Mouse (Mus musculus) spleen, adult 12 weeks (tissue): ENCODE measurements around the gene Cbx4.

Experiments
- DNase-seq: peaks from one replicate; pipeline ENCODE4 v3.0.0; 2022; ENCODE audit warnings: low spot score

Cbx4 gene

GRCm38 (mm10) chr11:119041750-119042465 is 44.1 kb downstream of the Cbx4 start:
- DNase-seq: no peak

- DNase-seq: no peak
Measured at GRCm38 (mm10) chr11:119041325-119041716, 44.7 kb downstream of the Cbx4 start.

DNA sequence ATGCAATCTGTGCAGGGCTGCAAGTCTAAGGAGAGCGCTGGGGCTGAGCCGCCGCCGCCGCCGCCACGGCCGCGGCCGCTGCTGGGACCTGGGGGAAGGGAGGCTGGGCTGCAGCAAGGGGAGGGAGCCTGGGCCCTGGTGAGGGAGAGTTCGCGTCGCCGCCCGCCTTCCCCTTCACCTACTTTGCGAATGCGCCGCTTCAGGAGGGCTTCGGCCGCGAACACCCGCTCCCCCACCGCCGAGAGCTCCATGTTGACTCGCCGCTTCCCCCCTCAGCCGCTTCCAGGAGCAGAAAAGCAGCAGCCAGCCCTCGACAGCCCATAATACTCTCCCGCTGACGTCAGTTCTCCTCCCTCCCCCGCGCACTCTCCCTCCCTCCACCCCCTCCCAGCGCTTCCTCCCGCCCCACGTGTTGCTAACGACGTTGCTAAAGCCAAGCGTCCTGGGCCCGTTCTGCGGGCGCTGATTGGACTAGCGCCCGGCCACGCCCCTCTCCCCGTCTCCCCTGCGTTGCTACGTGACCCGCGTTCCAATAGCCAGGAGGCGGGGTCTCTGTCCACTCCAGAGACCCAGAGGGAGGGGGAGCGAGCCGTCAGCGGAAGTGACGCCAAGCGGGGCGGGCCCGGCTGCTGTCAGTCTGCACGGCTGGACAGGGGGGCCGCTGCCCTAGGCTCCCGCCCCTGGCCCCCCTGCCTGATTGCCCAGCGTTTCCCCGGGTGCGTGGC is 45.3 kb downstream of the Cbx4 start, which contains the start of gene Cbx8:
Gene Cbx8, minus strand, starts transcription at position 370 of the 725 bp plus-strand sequence.
- peak; percentile 87 for DNase-seq

DNA sequence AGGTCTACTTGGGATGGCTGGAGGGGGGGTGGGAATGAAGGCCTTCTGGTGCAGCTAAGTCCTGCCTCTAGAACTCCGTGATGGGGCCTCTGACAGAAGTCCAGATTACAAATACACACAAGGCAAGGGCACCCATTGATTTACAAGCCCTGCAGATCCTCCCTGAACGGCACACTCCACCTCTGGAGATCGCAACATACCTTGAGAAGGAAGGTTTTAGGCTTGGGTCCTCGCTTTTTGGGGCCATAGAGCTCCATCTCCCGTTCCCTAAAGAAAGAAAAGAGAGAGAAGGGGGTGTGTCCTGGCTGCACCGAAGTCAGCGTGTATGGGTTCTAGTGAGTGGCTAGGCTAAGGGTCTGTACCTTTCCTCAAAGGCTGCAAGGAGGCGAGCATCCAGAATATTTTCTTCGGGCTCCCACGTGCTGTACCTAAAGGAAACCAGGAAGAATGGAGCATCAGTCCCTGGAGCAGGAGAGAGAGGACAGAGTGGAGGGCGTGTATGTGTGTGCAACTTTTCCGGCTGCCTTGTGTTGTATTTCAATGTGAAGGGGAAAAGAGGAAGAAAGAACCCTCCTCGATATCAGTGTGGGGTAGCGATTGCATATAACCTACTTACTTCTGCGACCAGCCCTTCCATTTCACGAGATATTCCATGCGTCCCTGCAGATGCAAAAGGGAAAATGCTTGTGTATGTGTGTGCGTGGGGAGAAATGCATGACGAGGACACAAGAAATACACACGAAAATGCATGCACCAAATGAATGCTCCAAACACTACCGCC is 46.1 kb downstream of the Cbx4 start:
- DNase-seq: no peak

- no peak for DNase-seq
Measured at GRCm38 (mm10) chr11:119038744-119039484, 47.1 kb downstream of the Cbx4 start.

DNA sequence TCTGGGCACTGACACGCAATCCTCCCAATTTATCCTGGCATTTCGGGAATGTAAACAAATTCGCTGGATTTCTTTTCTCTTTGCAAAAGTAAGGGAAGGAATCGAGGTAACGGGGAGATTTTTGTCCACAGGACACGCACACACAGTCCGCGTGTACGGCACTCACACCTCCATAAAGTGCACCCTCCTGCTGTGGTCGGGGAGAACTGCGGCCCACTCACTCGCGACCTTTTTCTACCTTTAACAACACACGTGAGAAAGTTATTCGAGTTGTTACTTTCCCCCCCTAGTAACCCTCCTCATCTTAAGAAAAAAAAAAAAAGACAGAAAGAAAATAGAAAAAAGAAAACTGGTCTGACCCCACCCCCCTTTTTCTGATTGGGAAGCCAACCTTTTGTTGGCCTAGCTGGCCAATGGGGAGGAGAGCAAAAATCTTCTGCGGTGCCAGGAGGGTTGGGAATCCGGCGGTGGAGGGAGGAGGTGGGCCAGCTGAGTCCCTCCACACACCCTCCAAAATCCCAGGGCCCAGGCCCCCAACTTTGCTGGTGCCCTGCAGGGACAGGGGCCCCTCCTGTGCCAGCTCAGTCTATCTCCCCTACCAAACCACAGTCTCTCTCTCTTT is 48.1 kb downstream of the Cbx4 start:
- DNase-seq: no peak

GRCm38 (mm10) chr11:119036934-119037779 is 48.9 kb downstream of the Cbx4 start:
- no peak for DNase-seq

- no peak for DNase-seq
Measured at GRCm38 (mm10) chr11:119036447-119036846, 49.6 kb downstream of the Cbx4 start.

- no peak for DNase-seq
Measured at GRCm38 (mm10) chr11:119035686-119036165, 50.3 kb downstream of the Cbx4 start.

DNA sequence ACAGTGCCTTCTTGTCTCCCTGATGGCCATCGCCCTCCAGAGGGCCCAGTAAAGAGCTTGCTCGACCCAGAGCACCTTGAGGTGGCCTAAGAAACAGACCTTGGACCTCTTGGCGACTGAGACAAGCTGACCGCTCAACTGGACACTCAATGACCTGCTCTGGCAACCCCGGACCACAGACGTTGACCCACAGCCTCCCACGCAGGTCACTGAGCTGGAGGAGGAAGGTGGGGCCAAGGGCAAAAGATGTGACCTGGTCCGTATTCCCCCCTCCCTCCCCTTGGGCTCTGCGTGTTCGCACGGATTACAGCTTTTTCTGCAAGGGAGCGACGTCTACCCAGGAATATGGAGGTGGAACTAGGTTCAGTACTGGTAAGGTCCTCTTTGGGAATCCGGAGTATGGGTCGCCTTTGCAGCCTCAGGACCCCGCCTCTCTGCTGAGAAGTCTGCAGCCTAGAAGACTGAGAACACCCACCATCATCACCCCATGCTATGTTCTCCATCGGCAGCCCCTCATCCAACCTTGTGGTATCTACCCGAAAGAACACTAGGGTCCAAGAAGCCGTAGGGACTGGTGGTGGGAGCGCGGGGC is 50.8 kb downstream of the Cbx4 start:
- DNase-seq: no peak

DNA sequence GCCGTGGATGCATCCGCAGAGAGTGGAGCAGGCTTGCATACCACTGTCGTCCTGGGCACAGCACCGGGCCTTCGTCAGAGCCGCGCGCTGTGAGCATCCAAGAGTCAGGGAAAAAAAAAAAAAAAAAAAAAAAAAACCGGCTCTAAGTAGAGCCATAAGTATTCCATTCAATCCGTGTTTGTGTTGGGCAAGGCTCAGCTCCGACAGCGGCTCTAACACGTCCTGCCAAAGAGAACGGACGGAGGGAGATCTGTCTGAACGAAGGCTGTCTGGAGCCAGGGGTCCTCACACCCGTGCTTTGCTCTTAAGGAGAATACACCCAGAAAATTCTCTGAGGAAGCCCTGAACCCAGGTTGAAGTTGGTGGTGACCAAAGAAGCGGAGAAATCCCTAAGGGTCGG is 51.4 kb downstream of the Cbx4 start:
- DNase-seq: no peak

DNA sequence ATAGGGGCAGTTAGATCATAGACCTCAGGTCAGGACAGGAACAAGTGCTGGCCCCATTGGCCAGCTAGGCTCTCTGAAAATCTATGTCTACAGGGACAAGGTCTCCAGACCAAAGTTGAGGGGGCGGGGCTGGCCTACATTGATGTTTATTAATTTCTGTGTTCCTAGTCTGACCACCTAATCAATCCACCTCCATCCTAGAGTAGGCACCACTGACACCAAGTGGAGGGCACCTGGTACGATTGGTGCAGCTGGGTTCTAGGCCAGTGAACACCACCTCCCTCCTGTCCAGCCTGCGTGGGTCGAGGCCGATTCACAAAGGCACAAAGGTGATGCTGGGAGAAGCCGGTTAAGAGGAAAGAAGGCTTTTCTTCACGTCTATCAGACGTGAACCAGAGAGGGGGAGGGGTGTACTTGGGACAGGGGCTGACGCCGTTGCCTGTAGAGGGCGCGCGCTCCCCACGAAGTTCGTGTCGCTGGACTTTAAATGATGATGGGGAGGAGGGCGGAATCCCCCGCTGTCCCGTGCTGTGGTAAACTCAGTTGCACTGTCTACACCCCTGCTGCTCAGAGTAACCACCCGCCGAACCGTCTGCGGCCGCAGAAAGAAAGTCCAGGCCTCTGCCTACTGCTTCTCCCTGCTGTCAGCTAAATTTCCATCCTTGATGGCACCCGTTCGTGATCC is 52.0 kb downstream of the Cbx4 start:
- DNase-seq: peak; percentile 53
